Mouse (Mus musculus): Measurements from ENCODE around the gene Tmem198. TPM values are rescaled to one million over a fixed set of nuclear protein-coding genes. Genes with fewer than 3 reads are reported as not detected.

Gene Tmem198
- polyA plus RNA-seq, 2 experiments, result 0.51 to 1.4 TPM

- Histone ChIP-seq H3K27me3 (ENCODE audit: control insufficient read depth, insufficient read depth, low read length) (peaks cover 5% of the 10 kb centered on the region; the same call in 1 of the 2 replicates), H3K4me2 (replicated peaks; ENCODE audit: low read depth, low read length, severe bottlenecking) (peak overlapping the region; percentile 75), H3K27ac (replicated peaks; ENCODE audit: low read depth, low read length) (no peak overlapping the region), H3K36me3 (ENCODE audit: control insufficient read depth, insufficient read depth, low read length) (peaks cover 43% of the 10 kb centered on the region), H3K9ac (ENCODE audit: low read depth, low read length, severe bottlenecking) (no peak overlapping the region), H3K4me3 (replicated peaks; ENCODE audit: low read length) (peak overlapping the region; percentile 68), H3K4me1 (ENCODE audit: control insufficient read depth, insufficient read depth, low read length) (peaks cover 19% of the 10 kb centered on the region), H3K9me3 (ENCODE audit: control insufficient read depth, low read length) (no peaks in the 10 kb centered on the region)
- no peak for TF ChIP-seq POLR2A (IDR thresholded peaks at IDR 0.05; ENCODE audit: borderline replicate concordance, extremely low read depth, insufficient read depth, insufficient read length)
- no peak for ATAC-seq (ENCODE audit: low FRiP score, low read depth)
- WGBS, result 17% methylated on average over 35 of the region's 35 CpGs
- peak; percentile 80 for DNase-seq (ENCODE audit: low spot score)
Observed at GRCm38 (mm10) chr1:75477264-75477965, 1.9 kb upstream of the Tmem198 start.

GRCm38 (mm10) chr1:75477966-75478290 lies 1.4 kb upstream of the Tmem198 start:
- H3K4me2 ChIP-seq (replicated peaks; ENCODE audit: low read depth, low read length, severe bottlenecking), result peak overlapping the region; percentile 75
- no peaks in the 10 kb centered on the region for H3K9me3 ChIP-seq (ENCODE audit: control insufficient read depth, low read length)
- 44% methylated on average over 3 of the region's 3 CpGs for WGBS
- H3K9ac ChIP-seq (ENCODE audit: low read depth, low read length, severe bottlenecking), result no peak overlapping the region
- peaks cover 38% of the 10 kb centered on the region for H3K36me3 ChIP-seq (ENCODE audit: control insufficient read depth, insufficient read depth, low read length)
- peaks cover 10% of the 10 kb centered on the region; the same call in 1 of the 2 replicates for H3K27me3 ChIP-seq (ENCODE audit: control insufficient read depth, insufficient read depth, low read length)
- H3K4me3 ChIP-seq (replicated peaks; ENCODE audit: low read length), result peak overlapping the region; percentile 68
- peaks cover 19% of the 10 kb centered on the region for H3K4me1 ChIP-seq (ENCODE audit: control insufficient read depth, insufficient read depth, low read length)
- ATAC-seq (ENCODE audit: low FRiP score, low read depth) (no peak), DNase-seq (ENCODE audit: low spot score) (no peak)
- TF ChIP-seq POLR2A (IDR thresholded peaks at IDR 0.05; ENCODE audit: borderline replicate concordance, extremely low read depth, insufficient read depth, insufficient read length), result no peak
- H3K27ac ChIP-seq (replicated peaks; ENCODE audit: low read depth, low read length), result no peak overlapping the region

GRCm38 (mm10) chr1:75478497-75478896 lies 835 bp upstream of the Tmem198 start:
- Histone ChIP-seq H3K4me2 (replicated peaks; ENCODE audit: low read depth, low read length, severe bottlenecking) (peak overlapping the region; percentile 75), H3K36me3 (ENCODE audit: control insufficient read depth, insufficient read depth, low read length) (peaks cover 32% of the 10 kb centered on the region), H3K9me3 (ENCODE audit: control insufficient read depth, low read length) (no peaks in the 10 kb centered on the region), H3K4me1 (ENCODE audit: control insufficient read depth, insufficient read depth, low read length) (peaks cover 19% of the 10 kb centered on the region), H3K27ac (replicated peaks; ENCODE audit: low read depth, low read length) (peak overlapping the region; percentile 70), H3K9ac (ENCODE audit: low read depth, low read length, severe bottlenecking) (peak overlapping the region; percentile 63), H3K27me3 (ENCODE audit: control insufficient read depth, insufficient read depth, low read length) (peaks cover 12% of the 10 kb centered on the region; the same call in 1 of the 2 replicates), H3K4me3 (replicated peaks; ENCODE audit: low read length) (peak overlapping the region; percentile 68)
- ATAC-seq (ENCODE audit: low FRiP score, low read depth) (no peak), DNase-seq (ENCODE audit: low spot score) (peak; percentile 34)
- 0% methylated on average over 14 of the region's 25 CpGs for WGBS
- no peak for TF ChIP-seq POLR2A (IDR thresholded peaks at IDR 0.05; ENCODE audit: borderline replicate concordance, extremely low read depth, insufficient read depth, insufficient read length)

- 2% methylated on average over 14 of the region's 24 CpGs for WGBS
- H3K36me3 ChIP-seq (ENCODE audit: control insufficient read depth, insufficient read depth, low read length), result peaks cover 21% of the 10 kb centered on the region
- H3K27ac ChIP-seq (replicated peaks; ENCODE audit: low read depth, low read length), result no peak overlapping the region
- H3K4me3 ChIP-seq (replicated peaks; ENCODE audit: low read length), result peak overlapping the region; percentile 68
- no peak overlapping the region for H3K9ac ChIP-seq (ENCODE audit: low read depth, low read length, severe bottlenecking)
- TF ChIP-seq POLR2A (IDR thresholded peaks at IDR 0.05; ENCODE audit: borderline replicate concordance, extremely low read depth, insufficient read depth, insufficient read length), result no peak
- H3K4me1 ChIP-seq (ENCODE audit: control insufficient read depth, insufficient read depth, low read length), result peaks cover 16% of the 10 kb centered on the region
- ATAC-seq (ENCODE audit: low FRiP score, low read depth) (no peak; the same call in 1 of the 2 replicates), DNase-seq (ENCODE audit: low spot score) (no peak)
- no peaks in the 10 kb centered on the region for H3K9me3 ChIP-seq (ENCODE audit: control insufficient read depth, low read length)
- peaks cover 18% of the 10 kb centered on the region for H3K27me3 ChIP-seq (ENCODE audit: control insufficient read depth, insufficient read depth, low read length)
- peak overlapping the region; percentile 75 for H3K4me2 ChIP-seq (replicated peaks; ENCODE audit: low read depth, low read length, severe bottlenecking)
Observed at GRCm38 (mm10) chr1:75479635-75479989, 280 bp downstream of the Tmem198 start.

DNA sequence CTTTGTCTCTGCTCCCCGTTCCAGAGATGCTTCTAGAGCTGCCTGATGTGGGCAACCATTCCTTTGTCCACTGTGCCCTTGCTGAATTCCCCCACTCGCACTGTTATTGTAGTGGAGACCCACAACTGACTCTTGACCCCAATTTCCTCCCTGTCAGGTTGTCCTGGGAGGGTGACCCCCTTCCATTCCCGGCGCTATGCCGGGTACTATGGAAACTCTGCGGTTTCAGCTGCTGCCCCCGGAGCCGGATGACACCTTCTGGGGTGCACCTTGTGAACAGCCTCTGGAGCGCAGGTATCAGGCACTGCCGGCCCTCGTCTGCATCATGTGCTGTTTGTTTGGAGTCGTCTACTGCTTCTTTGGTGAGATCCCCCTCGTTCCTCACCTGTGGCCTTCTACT lies 704 bp downstream of the Tmem198 start:
- H3K4me1 ChIP-seq (ENCODE audit: control insufficient read depth, insufficient read depth, low read length), result peaks cover 16% of the 10 kb centered on the region
- H3K4me3 ChIP-seq (replicated peaks; ENCODE audit: low read length), result peak overlapping the region; percentile 68
- TF ChIP-seq POLR2A (IDR thresholded peaks at IDR 0.05; ENCODE audit: borderline replicate concordance, extremely low read depth, insufficient read depth, insufficient read length), result no peak
- no peak overlapping the region for H3K27ac ChIP-seq (replicated peaks; ENCODE audit: low read depth, low read length)
- no peak for DNase-seq (ENCODE audit: low spot score)
- no peak overlapping the region for H3K9ac ChIP-seq (ENCODE audit: low read depth, low read length, severe bottlenecking)
- 22% methylated on average over 13 of the region's 13 CpGs for WGBS
- ATAC-seq (ENCODE audit: low FRiP score, low read depth), result no peak
- H3K36me3 ChIP-seq (ENCODE audit: control insufficient read depth, insufficient read depth, low read length), result peaks cover 17% of the 10 kb centered on the region
- H3K27me3 ChIP-seq (ENCODE audit: control insufficient read depth, insufficient read depth, low read length), result peaks cover 22% of the 10 kb centered on the region
- H3K9me3 ChIP-seq (ENCODE audit: control insufficient read depth, low read length), result no peaks in the 10 kb centered on the region
- peak overlapping the region; percentile 75; the same call in 1 of the 2 replicates for H3K4me2 ChIP-seq (replicated peaks; ENCODE audit: low read depth, low read length, severe bottlenecking)

All from limb, embryonic 14.5 days (tissue).